Mouse (Mus musculus): ENCODE data around the gene Rnf208.

DNA sequence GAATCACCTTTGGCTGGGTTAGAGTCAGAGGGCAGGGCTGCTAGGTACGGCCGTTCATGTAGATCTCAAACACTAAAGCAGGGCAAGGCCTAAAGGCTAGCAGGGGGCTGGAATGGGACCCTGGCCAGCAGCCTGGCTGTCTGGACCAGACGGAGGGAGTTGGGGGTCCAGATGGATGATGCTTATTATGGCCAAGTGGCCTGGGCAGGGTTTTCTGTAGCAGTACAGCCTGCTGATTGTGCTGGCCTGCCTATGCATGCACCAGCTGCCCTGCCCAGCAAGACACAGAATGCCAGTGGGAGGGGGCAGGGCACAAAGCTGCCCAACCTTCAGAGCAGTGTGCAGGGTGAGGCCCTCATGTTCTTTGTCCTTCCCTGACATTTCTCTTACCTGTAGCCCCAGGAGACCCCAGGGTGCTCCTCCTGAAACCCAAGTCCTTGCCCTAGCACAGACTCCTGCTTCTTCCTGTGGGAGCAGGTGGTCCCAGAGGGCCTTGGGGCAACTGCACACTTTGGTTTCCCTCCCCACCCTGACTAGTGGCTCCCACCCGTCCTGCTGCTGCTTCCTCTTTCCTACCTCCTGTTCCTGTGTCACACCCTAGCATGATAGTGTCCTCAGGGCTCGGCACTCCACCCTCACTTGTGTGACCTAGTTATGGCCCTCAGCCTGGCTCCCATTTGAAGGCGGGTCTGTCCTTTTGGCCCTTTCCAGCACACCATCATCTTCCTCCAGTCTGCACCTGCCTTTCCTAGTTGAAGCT, 24.0 kb downstream of the Rnf208 start:
- TF ChIP-seq CTCF (IDR thresholded peaks at IDR 0.05; ENCODE audit: borderline replicate concordance, control insufficient read depth, extremely low read depth, insufficient read depth, low read length, poor library complexity) (no peak), POLR2A (IDR thresholded peaks at IDR 0.05; ENCODE audit: control insufficient read depth, extremely low read depth, insufficient read depth, low read length, poor library complexity) (no peak)

Measured in thymus, adult 2 months (tissue).